Mouse (Mus musculus) C2C12 (cell line): ENCODE measurements around the gene Upp2. TPM values are rescaled to one million over a fixed set of nuclear protein-coding genes. Genes with fewer than 3 reads are reported as not detected.

Experiments
- H3K27me3 ChIP-seq: one replicate; pipeline ENCODE4 v1.6.1; 2011; ENCODE audit not compliant: control insufficient read depth, insufficient read depth, insufficient read length
- H3K36me3 ChIP-seq: one replicate; pipeline ENCODE4 v1.6.1; 2011; ENCODE audit not compliant: control insufficient read depth, insufficient read depth
- H3K4me3 ChIP-seq: one replicate; pipeline ENCODE4 v1.5.1; 2011; ENCODE audit warnings: mild to moderate bottlenecking, control low read depth; ENCODE audit not compliant: poor library complexity, insufficient read depth, severe bottlenecking
- H3K79me2 ChIP-seq: one replicate; pipeline ENCODE4 v1.6.1; 2011; ENCODE audit not compliant: control insufficient read depth, insufficient read depth
- H3K79me3 ChIP-seq: one replicate; pipeline ENCODE4 v1.6.1; 2011; ENCODE audit warnings: low read depth, control low read depth
- H3ac ChIP-seq: one replicate; pipeline ENCODE3; 2011; ENCODE audit warnings: low read depth; ENCODE audit not compliant: control insufficient read depth, insufficient read length
- CEBPB ChIP-seq: IDR thresholded peaks from one replicate; pipeline ENCODE4 v1.6.1; 2011; ENCODE audit warnings: low read depth, mild to moderate bottlenecking, control low read depth, moderate library complexity
- CTCF ChIP-seq: IDR thresholded peaks from one replicate; pipeline ENCODE4 v1.5.1; 2011; ENCODE audit not compliant: control insufficient read depth, insufficient read depth, insufficient read length
- FOSL1 ChIP-seq: IDR thresholded peaks from one replicate; pipeline ENCODE4 v1.8.0; 2011; ENCODE audit warnings: mild to moderate bottlenecking, low read length; ENCODE audit not compliant: poor library complexity, insufficient read depth, severe bottlenecking
- MAX ChIP-seq: IDR thresholded peaks from one replicate; pipeline ENCODE4 v1.6.1; 2011; ENCODE audit warnings: mild to moderate bottlenecking, control low read depth
- MYOD1 ChIP-seq: IDR thresholded peaks from one replicate; pipeline ENCODE4 v1.6.1; 2011; ENCODE audit warnings: low read depth; ENCODE audit not compliant: control insufficient read depth, insufficient read length
- MYOG ChIP-seq: IDR thresholded peaks from one replicate; pipeline ENCODE4 v1.6.1; 2011; ENCODE audit not compliant: control insufficient read depth, insufficient read length; ENCODE audit errors: extremely low read depth
- USF1 ChIP-seq: IDR thresholded peaks from one replicate; pipeline ENCODE4 v1.6.1; 2011; ENCODE audit warnings: low read depth, mild to moderate bottlenecking, control low read depth, moderate library complexity
- polyA plus RNA-seq: library from polyadenylated mRNA; unstranded; fragments of >200 nt; fragmentation: generic; extraction: Trizol; gene quantifications from one replicate; pipeline ENCODE4 v1.2.1, GENCODE M21; 2012; ENCODE audit warnings: missing spikeins

Gene Upp2
- polyA plus RNA-seq, 1 experiment: 7.3 TPM

DNA sequence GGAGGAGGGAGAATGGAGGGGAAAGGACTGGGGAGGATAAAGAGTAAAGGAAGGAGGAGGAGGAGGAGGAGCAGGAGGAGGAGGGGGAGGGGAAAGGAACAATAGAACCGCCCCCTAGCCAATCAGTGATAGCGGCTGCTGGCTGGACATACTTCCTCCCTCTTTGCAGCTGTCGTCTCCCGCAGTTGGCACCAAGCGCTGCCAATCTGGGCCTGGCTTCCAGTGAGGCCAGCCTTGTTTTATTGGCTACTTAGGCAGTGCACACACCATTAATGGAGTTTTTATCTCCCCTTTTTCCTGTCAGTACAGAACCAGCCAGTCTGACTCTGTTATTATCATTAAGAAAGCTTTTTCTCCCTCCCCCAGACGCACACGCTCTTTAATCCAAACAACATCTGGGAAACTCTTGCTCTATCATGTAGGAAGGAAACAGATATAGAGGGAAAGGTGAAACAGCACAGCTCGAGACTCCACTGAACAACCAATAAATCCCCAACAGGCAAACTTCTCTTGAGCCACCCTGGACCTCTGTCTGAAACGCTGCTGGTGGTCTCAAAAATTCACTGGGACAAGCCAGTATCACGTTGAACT, 34.7 kb upstream of the Upp2 start:
- Histone ChIP-seq H3ac (no peak overlapping the region), H3K4me3 (no peak overlapping the region), H3K27me3 (no peaks in the 10 kb centered on the region), H3K36me3 (peaks cover 42% of the 10 kb centered on the region), H3K79me2 (peaks cover 100% of the 10 kb centered on the region), H3K79me3 (peaks cover 90% of the 10 kb centered on the region)
- TF ChIP-seq MYOD1 (peak; percentile 86), MYOG (no peak), CTCF (no peak), FOSL1 (no peak)

DNA sequence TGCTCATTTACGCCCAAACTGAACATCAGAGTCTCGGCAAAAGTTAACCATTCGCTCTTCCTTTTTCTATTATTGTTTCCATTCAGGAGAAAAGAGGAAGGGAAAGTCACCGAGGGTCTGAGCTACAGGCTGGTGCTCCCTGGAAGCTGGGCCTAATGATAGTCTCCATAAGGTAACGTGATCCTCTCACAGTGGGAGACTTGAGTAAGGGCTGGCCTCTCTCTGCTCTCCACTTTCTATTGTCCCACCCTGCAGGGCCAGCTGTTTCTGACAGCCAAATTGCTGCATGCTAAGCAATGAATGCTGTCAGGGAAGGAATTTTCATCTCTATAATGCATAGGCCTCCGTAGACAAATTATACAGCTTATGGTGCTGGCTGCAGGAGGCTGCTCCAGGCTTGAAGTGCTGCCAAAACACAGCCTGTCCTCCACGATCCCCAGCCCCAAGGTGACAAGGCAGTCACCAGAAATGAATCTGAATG, 33.5 kb upstream of the Upp2 start:
- Histone ChIP-seq H3K36me3 (peaks cover 43% of the 10 kb centered on the region), H3ac (no peak overlapping the region), H3K27me3 (no peaks in the 10 kb centered on the region), H3K79me2 (peaks cover 100% of the 10 kb centered on the region), H3K79me3 (peaks cover 91% of the 10 kb centered on the region), H3K4me3 (no peak overlapping the region)
- TF ChIP-seq MYOD1 (peak; percentile 20), MAX (no peak)

DNA sequence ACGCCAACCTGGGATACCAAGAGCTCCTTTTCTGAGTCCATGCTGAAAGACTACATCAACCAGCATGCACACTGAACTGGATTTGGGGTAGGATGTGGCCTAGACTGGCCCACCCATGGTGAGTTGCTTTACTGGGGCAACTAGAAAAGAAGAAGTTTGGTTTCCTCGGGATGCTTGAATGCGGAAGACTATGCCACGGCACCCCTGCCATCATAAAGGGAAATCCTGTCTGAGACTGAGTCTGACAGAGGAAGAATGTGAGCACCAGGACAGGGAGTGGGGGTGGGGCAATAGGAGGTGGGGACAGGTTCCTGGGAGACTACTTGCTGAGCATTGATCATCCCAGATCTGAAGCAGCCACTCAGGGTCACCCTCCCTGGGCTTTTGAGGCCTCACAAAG, 32.7 kb upstream of the Upp2 start:
- peaks cover 100% of the 10 kb centered on the region for H3K79me2 ChIP-seq
- H3K79me3 ChIP-seq: peaks cover 91% of the 10 kb centered on the region
- TF ChIP-seq USF1 (no peak), MYOG (no peak), MYOD1 (no peak), CEBPB (no peak), FOSL1 (no peak), MAX (no peak), CTCF (no peak)

DNA sequence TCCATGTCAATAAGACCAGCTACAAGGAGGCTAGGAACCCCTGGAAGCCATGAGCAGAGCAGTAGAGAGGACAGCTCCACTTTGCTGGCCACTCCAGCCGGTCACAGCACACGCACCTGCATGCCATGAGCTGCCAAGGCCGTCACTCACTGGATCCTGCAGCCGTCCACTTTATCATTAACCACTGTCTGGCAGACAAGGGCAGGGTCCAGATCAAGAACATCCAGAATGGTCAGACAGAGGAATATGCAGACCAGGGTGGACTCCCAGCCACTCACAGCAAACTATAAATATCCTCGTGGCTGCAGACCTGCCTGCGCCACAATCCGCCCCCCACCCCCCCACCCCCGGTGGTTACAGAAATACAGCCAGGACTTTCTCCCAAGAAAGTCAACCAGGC, 31.9 kb upstream of the Upp2 start:
- TF ChIP-seq FOSL1: no peak
- TF ChIP-seq CTCF: no peak
- no peak for TF ChIP-seq USF1
- TF ChIP-seq MYOD1: no peak
- no peak for TF ChIP-seq MAX
- no peak for TF ChIP-seq CEBPB
- TF ChIP-seq MYOG: no peak
- H3K36me3 ChIP-seq: peaks cover 43% of the 10 kb centered on the region
- H3ac ChIP-seq: no peak overlapping the region
- H3K79me2 ChIP-seq: peaks cover 100% of the 10 kb centered on the region
- H3K27me3 ChIP-seq: no peaks in the 10 kb centered on the region
- peaks cover 91% of the 10 kb centered on the region for H3K79me3 ChIP-seq
- no peak overlapping the region for H3K4me3 ChIP-seq

More for the DNA sequence above, 32.7 kb upstream of the Upp2 start:
- H3K36me3 ChIP-seq: peaks cover 43% of the 10 kb centered on the region
- H3K27me3 ChIP-seq: no peaks in the 10 kb centered on the region
- H3K4me3 ChIP-seq: no peak overlapping the region
- H3ac ChIP-seq: no peak overlapping the region

DNA sequence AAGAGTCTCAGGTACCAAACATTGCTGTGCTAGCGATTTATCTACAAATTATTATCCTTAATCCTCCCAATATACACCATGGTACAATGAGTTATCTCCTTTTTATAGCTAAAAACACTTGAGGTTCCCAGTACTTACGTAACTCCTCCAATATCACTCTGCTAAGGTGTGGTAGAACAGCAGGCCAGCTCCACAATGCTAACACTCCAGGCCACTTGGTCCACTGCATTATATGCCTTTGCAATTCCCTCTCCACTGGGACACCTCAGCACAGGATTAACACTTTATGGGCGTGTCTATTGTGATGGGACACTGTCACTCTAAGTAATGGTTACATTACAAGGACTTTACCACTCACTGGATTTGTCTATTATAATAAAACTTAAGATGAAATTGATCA, 30.3 kb upstream of the Upp2 start:
- Histone ChIP-seq H3ac (no peak overlapping the region), H3K79me3 (peaks cover 91% of the 10 kb centered on the region)

DNA sequence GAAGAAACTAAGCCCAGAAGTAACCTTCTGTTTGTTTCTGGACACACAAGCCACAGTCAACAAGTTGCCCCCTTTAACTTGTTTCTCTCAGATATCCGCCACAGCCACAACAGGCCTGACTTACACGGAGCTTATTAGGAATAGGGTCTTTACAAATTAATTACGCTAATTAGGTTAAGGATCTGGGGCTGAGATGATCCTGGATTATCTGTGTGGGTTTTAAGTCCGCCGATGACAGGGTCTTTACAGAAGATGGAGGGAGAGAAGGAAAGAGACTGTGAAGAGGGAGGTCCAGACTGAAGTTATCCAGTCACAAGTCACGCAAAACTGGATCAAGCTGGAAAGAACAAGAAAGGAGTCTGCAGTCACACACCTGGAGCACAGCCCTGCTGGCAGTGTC, 28.9 kb upstream of the Upp2 start:
- Histone ChIP-seq H3K36me3 (peaks cover 34% of the 10 kb centered on the region), H3ac (no peak overlapping the region), H3K79me3 (peaks cover 95% of the 10 kb centered on the region), H3K79me2 (peaks cover 100% of the 10 kb centered on the region), H3K4me3 (no peak overlapping the region), H3K27me3 (no peaks in the 10 kb centered on the region)
- TF ChIP-seq CEBPB (no peak), FOSL1 (no peak), CTCF (no peak), MYOD1 (no peak), USF1 (no peak), MAX (no peak), MYOG (no peak)

More for the DNA sequence above, 30.3 kb upstream of the Upp2 start:
- Histone ChIP-seq H3K4me3 (no peak overlapping the region), H3K27me3 (no peaks in the 10 kb centered on the region), H3K36me3 (peaks cover 35% of the 10 kb centered on the region), H3K79me2 (peaks cover 100% of the 10 kb centered on the region)
- TF ChIP-seq FOSL1: no peak
